Mouse (Mus musculus): ENCODE results near the gene Ino80b. TPM values are rescaled to one million over a fixed set of nuclear protein-coding genes. Genes with fewer than 3 reads are reported as not detected.

Gene Ino80b
- total RNA-seq, 4 experiments from 2014 or later = 24.9 to 32.3 (median 28.0) TPM

DNA sequence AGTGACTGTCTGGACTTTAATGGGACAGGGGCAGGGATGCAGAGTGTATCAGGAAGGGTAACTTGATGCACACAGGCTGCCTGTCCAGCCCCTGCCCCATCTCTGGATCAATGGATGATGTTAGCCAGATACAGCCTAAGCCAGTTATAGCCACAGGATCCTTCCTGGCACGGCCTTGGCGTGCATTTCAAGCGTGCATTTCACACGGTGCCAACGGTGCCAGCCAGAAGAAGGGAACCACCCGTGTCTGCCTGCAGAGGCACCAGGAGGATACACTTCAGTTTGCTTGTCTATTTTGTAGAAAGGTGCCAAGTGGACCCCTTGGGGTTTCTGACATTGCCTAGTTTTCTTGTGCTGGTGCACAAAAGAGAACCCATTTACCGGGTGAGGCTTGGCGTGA, 14.8 kb upstream of the Ino80b start:
- no peak for DNase-seq

DNA sequence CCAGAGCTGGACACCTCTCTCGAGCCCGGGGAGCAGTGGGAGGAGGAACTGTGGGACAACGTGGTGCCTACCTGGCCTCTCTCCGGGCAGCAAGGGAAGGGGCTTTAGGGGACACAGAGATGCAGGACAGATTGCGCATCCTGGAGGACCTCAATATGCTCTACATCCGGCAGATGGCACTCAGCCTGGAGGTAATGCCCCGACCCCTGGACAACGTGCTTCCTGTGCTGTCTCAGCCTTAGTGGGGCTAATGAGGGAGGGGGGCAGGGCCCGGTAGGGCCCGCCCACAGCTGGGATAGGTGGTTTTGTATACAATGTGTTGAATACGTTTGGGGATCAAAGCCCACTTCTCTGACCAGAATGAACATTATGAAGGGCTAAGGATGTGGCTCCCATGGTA, 12.8 kb upstream of the Ino80b start:
- DNase-seq = no peak

DNA sequence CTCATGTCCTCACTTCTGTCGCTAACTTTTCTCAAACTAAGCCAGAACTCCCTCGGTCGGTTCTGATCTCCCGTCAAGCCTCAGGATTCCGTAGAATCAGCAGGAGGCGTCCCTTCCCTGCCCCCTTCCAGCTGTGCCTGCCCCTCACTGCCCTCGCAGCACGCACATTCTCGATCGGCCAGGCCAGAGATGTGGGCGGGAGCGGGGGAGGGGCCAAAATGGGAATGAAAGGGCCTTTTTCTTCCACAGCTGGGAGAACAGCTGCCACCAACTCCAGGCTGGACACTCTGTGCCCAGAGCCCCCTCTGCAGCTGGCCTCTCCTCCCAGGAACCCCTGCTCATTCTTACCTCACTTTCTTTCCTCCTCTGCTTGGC, 12.3 kb upstream of the Ino80b start:
- peak; percentile 86 for DNase-seq

DNA sequence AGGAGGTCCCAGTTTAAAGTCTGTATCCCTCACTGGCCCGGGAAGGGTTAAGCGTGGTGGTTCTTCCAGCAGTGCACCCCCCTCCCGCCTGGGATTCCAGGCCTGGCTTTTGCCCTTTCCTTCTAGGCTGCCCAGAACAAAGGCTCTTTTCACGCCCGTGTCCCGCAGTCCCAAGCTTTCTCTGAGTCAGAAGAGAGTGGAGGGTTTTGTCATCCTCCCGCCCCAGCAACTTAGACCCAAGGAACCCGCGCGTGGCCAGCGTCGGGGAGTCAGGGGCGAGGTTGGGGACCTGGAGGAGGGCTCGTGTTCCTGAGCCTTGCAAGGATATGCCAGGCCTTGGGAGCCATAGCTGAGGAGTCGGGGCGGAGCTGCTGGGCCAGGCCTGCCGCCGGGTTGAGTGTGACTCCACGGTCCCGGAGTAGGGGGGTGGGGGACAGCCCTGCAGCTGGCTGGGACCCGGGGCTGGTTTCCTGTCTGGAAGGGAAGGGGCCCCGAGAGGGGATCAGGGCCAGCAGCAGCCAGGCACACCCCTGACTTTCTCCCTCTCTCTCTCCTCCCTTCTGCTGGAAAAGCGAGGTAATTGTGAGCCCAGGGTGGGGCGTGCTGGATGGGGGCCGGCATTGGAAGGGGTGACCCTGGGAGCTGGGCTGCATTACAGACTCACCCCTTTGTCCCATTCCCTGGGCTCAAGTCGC, 11.8 kb upstream of the Ino80b start:
- no peak for DNase-seq

DNA sequence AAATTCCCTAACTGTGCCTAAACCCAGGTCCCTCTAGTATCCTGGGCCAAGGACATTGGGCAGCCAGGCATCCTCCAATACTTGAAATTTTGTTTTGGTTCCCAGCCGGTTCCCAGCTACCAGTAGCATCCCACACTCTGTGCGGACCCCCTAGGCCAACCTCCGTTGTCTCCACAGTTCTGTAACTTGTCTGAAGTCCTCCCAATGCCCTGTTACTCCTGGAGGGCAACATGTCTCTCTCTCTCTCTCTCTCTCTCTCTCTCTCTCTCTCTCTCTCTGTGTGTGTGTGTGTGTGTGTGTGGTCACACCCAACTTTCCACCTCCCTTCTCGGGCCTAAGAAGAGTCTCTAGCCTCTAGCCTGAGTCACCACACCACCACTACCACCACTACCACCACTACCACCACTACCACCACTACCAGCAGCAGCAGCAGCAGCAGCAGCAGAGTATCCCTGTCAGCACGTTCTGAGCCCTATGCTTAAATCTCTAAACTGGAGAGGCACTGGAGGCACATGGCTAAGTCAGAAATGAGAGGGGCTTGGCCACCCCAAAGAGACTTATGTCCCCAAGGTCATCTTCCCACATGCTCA, 11.2 kb upstream of the Ino80b start:
- no peak for DNase-seq

DNA sequence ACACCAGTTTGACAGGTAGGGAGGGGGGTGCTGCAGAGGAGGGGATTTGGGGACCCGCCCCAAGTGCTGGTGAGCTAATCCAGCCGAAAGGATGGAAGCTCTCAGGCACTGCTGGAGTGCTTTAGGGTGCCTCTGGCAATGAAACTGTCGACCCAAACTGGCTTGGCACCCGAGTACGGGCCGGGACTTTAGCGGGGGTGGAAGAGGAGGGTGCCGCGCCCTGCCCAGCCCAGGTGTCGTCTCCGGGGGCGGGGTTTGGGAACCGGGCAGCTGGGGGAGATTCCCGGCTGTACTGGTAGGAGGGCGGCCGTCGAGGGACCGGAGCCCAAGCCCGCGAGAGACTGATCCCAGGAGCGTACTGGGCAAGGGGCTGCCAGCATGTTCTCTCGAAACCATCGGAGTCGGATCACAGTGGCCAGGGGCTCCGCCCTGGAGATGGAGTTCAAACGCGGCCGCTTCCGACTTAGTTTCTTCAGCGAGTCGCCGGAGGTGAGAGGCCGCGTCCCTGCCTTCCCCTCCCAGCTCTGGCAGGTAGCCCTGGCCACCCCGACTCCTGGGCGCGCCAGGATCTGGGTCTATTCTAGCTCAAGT, 10.4 kb upstream of the Ino80b start:
- DNase-seq = no peak

DNA sequence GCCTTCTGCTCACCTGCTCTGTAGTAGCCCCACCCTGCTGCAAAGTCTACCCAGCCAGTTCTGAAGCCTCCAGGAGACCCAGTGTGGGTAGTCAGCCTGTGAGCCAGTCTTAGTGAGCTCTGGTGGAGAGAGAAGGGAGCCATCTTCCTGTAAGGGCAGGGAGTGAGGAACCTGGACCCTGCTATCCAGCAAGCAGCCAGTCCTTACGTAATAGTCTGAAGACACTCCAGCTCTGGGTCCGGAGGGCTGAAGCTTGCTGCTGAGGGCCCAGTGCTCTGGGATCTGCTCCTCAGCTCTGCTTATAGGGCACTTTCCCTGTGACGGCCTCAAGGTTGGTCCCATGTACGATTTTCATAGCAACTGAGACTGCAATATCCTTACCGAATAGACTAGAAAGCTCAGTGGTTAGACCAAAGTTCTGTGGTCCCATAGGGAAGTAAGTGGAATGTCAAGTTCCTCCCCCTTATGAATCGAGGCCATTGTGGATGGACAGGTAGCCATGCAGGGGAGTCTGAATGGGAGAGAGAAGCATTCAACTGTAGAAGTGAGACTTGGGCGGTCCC, 9.8 kb upstream of the Ino80b start, which contains the start of gene Rtkn:
Gene Rtkn, plus strand, starts transcription at position 513 of the 563 bp plus-strand sequence.
- DNase-seq = no peak

DNA sequence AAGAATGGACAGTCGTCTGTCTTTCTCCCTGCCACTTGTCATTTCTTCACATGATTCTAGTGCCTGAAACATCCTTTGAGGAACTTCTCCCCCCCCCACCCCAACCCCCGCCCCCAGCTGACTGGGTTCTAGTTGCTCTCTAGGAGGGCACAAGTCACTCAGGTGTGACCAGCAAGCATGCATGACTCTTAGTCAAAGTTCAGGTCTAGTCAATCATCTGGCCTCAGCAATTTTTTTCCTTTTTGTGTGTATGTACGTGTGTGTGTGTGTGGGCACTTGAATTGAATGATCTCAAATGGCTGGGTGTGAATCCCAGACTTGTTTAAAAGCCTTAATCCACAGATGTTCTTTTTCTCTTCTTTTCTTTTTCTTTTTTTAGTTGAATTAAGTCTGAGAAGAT, 9.0 kb upstream of the Ino80b start:
- DNase-seq = no peak

DNA sequence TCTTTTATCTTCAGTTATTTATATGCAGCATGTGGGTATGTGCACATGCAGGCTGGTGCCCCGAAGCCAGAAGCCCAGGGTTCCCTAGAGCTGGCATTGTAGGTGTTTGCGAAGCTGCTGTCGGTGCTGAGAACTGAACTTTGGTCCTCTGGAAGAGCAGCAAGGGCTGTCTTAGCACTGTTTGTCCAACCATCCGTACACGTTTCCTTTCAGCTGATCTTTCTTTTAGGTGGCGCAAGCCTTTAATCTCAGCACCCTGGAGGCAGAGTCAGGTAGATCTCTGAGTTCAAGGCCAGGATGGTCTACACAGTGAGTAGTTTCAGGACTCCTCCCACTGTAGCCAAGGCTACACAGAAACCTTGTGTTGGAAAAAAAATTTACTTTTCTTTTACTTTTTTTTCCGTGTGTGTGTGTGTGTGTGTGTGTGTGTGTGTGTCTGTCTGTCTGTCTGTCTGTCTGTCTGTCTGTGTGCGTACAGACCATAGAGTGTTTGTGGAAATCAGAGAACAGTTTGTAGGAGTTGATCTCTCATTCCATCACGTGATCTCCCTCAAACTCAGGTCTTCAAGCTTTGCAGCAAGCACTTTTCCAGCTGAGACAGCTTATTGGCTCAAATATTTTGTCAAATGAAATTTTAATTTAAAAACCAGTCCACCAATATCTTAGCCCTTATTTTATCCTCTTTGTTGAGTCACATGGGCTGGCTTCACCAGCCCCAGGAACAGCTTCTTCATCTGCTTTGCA, 7.1 kb upstream of the Ino80b start:
- no peak for DNase-seq

DNA sequence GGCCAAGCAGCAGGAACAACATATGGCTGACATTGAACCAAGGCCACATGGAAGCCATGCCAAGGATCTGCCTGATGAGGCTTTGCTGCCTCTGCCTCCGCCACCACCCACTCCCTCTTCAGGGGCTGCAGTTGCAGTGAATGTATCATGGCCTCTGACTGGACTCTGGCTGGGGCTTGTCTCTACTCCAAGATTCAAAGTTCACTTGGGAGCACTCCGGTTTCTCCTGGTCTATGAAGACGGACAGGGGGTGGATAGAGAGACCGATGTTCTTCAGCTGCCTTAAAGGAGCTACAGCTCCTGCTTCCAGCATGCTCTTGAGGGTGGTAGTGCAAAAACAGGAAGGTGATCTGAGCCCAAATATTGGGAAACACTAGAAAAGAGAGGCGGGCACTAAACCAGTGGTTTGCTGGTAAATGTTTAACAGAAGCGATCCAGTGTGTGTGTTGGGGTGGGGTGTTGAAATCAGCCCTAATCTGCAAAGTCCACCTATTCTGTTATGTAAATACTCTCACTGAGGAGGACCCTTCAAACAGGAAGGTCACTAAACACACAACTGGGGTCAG, 6.3 kb upstream of the Ino80b start:
- no peak for DNase-seq

DNA sequence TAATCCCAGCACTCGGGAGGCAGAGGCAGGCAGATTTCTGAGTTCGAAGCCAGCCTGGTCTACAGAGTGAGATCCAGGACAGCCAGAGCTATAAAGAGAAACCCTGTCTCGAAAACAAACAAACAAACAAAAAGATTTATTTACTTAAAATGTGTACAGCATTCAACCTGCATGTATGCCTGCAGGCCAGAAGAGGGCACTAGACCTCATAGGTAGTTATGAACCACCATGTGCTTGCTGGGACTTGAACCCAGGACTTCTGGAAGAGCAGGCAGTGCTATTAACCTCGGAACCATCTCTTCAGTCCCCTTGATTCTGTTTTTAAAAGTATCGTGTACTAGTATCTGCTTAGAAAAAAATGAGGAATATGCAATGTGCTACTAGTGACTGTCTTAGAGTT, 2.2 kb upstream of the Ino80b start:
- DNase-seq = no peak

DNA sequence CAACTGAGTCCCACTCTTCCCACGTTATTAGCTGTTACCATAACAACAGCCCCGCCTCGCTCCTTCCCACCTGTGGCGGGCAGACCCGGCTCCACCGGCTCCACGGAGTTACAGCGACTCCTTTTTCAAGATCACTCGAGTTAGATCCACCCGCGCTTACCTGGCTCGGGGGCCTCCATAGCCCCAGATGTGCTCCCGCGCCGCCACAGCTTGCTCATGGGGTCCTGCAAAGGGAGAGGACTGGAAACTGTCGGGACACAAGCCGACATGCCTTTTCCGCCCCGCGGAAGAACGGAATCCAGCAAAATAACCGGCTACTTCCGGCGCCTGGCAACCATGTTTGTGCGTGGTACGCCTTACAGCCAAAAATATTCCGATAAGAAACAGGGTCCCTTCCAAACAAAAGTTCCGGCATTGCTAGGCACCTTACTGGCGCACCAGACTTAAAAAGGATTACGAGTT, 349 bp downstream of the Ino80b start:
- DNase-seq = peak; percentile 90

DNA sequence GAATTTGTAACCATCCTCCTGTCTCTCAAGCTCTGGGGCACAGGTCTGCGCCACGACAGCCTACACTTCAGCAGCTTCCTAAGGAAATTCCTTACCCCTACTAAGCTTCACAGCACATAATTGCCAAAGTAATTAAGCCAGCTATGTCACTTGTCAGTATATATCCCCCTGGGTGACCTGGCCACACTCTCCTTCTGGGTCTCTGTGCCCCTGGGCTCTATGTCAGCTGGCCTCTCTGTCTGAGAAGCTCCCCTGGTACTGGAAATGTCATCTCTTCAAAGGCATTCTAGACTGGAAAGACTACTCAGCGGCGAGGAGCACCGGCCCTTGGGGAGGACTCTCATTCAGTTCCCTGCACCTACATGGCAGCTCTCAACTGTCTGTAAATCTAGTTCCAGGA, 2.3 kb downstream of the Ino80b start:
- DNase-seq = no peak

DNA sequence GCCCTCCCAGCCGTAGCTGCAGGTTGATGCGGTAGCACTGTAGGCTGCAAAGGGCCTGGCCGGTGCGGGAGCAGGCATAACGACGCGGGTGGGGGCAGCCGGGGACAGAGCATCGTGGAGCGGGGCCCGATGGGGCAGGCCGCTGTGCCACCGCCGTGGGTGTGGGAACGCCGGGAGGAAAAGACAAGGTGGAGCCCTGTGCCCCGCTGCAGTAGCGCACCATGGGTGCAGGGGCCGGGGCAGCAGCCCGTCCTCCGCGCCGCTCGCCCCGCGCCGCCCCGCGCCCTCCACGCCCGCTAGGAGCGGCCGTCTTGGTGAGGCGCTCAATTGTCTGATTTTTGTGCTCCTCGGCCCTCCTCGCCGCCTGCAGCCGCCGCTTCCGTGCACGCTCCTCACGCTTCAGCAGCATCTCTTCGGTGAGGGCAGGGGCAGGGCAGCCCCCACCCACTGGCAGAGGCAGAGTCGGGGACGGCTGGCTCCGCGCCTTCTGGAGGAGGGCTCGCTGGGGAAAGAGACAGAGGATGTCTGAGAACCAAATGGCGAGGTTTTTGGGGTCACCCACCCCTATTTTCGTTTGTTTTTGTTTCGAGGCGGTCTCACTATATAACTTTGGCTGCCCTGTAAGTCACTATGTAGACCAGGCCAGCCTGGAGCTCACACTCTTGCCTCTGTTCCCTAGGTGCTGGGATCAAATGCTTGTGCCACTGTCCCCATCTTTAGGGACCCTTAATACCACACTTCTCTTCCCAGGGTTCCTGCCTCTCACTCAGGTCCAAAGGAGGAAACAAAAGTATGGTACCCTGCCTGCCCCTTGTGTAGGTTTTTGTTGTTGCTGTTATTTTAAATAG, 3.1 kb downstream of the Ino80b start:
- no peak for DNase-seq

DNA sequence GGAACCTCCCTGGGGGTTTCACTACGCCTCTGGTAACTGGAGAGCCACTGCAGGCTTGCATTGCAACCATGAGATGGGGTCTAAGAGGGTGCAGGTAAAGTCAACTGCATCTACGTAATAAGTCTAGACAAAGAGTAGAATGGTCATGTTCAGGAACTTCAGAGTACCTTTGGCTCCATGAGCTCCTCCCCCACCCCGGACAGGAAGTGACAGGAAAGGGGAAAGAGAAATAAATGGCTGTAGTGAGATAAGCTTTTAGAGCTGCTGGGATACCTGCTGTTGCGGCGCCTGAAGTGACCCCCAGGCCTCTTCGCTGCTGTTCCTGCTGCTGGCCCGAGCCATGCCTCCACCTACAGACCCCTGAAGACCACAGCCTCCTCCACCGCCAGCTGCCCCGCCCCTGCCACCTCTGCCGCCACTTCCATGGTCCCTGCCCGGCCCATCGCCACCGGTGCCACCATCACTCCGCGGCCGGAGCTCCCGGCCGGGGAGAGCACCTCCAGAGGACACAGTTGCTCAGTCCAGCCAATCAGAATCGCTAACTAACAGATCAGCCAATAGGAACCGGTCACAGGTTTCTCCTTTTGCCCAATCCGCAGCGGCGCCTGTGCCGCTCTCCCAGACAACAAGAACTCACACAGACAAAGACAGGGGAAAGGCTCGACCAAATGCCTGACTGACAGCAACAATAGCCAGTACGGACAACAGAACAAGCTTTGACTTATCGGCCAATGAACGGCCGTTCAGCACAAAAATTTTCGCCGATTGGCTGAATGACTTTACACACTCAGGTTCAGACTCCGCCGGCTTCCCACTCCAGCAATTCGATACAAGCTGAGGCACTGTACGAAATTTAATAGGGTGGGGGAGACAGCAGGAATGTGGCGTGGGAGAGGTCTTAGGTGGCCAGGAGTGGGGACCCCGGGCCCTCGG, 4.0 kb downstream of the Ino80b start, which contains the start of gene Wbp1:
Gene Wbp1, minus strand, starts transcription at position 630 of the 933 bp plus-strand sequence.
- peak; percentile 98 for DNase-seq

DNA sequence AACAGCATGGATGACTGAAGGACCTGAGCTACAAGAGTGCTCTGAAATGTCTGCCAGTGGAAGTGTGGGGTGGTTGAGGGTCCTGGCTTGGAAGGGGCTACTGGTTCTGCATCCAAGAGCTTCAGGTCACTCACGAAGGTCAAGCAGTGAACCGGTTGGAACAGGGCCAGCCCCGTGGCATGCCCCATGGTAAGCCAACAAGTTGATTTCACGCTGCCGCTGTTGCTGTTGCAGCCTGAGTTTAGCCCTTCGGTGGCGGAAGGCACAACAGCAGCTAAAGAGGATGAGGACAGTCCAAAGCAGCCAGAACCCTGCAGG, 5.5 kb downstream of the Ino80b start:
- DNase-seq = no peak

DNA sequence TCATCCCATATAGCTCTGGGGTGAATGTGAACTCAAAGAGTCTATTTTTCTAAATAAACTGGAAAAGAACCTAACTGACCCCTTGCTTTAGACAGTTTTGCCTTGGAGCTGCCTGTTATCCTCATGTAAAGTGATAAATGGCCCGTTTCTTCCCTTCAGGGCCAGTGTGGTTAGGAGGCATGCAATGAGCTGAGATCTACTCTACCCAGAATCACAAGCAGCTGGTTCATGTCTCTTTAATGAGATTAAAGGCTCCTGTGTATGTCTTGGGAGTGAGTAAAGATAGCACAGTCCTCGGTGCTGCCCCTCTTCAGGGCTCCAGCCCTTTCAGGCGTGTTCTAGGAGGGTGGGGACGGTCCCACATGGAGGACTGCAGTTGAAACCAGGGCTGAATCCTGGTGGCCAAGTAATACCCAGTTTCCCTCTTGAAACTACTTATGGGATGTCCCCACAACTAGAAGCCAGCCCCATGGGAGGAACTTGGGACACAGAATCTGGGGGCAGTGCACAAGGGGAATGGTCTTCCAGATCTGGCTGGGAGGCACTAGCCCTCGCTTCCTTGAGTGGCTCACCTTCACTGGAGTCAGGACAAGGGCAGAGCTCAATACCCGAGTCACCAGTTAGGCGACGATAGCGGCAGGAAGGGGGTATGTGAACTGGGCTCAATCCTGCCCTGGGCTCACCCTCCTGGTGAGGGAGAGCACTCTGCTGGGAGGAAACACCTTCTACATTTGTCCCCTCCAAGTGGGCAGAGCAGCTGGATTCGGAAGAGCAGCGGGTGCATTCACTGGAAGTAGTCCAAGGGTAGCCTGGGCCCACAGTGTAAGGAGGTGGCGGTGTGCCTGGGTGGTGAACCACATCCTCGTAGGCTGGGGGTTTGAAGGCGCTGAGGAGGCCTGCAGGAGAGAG, 6.2 kb downstream of the Ino80b start:
- DNase-seq = no peak

DNA sequence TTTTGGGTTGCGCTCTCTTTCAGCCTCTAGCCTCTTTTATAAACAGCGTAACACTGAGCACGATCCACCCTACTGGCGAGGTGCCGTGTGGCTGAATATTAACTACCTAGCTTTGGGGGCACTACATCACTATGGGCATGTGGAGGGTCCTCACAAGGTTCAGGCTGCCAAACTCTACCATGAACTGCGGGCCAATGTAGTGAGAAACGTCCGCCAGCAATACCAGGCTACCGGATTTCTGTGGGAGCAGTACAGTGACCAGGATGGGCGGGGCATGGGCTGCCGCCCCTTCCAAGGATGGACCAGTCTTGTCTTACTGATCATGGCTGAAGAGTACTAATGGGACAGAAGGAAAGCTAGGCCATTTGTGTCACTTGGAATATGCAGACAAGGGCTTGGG, 6.9 kb downstream of the Ino80b start:
- DNase-seq = no peak

DNA sequence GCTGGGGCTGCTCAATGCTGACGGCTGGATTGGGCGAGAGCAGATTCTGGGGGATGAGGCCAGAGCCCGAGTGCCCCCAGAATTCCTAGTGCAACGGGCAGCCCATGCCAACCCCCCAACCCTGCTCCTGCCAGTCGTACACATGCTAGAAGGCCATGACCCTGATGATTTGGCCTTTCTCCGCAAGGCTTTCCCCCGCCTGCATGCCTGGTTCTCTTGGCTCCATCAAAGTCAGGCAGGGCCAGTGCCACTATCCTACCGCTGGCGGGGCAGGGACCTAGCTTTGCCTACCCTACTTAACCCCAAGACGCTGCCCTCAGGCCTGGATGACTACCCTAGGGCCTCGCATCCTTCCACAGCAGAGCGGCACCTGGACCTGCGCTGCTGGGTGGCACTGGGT, 7.6 kb downstream of the Ino80b start:
- DNase-seq = peak; percentile 58

DNA sequence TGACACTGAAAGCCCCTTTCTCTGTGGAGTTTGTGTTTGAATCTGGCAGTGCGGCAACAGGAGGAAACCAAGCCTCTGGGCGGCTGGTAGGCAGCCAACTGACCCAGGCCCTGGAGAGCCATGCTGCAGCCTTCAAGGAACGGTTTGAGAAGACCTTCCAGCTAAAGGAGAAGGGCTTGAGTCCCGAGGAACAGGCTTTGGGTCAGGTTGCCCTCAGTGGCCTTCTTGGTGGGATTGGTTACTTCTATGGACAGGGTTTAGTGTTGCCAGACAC, 8.1 kb downstream of the Ino80b start:
- no peak for DNase-seq
